ENCODE assay signal across 10 mouse cellular contexts in the genomic region with DNA sequence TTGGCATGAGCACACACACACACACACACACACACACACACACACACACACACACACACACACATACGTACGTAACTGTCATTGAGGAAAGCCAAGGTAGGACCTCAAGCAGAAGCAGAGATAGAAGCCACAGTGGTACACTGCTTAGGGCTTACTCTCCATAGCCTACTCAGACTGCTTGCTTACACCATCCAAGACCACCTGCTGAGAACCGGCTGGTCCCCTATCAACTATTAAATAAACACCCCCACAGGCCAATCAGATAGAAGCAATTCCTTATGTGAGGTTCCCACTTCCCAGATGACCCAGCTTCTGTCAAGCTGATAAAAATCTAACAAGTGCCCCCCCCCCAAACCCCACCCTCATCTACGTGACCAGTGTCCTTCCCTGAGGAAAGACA.
"Had no signal": no experiment of that assay in that cellular context is flagged by ENCODE, and none has a peak within 500 bp of the region (broad histone marks: within the 10 kb centered on the region; RNA-seq: fewer than 3 reads in every experiment).

No protein-coding gene starts in this region.

- DNase-seq: lung, postnatal 10 days; midbrain, embryonic 14.5 days; retina, postnatal 1 day; right cerebral cortex, adult 18-20 months; right cerebral cortex, postnatal 25 days; right cerebral cortex, postnatal 4 days; spleen, adult 18-20 months; thymus, adult 18-20 months; thymus, postnatal 14 days; thymus, postnatal 36 days had no signal
